Mouse (Mus musculus): ENCODE data around the gene Dop1b. TPM values are rescaled to one million over a fixed set of nuclear protein-coding genes. Genes with fewer than 3 reads are reported as not detected.

Dop1b gene
- polyA plus RNA-seq, 1 experiment: not detected

GRCm38 (mm10) chr16:93722476-93722875 is 10.8 kb downstream of the Dop1b start:
- WGBS: 67% methylated on average over 2 of the region's 2 CpGs
- no peaks in the 10 kb centered on the region; the same call in 1 of the 2 replicates for H3K4me1 ChIP-seq (ENCODE audit: control insufficient read depth, insufficient read depth, low read length)
- TF ChIP-seq CTCF (IDR thresholded peaks at IDR 0.05; ENCODE audit: insufficient read depth, low read depth, low read length): no peak
- no peak for TF ChIP-seq POLR2A (IDR thresholded peaks at IDR 0.05; ENCODE audit: insufficient read depth, low read depth, low read length)
- H3K27ac ChIP-seq (ENCODE audit: insufficient read depth, low read depth, low read length): no peak overlapping the region
- no peak overlapping the region for H3K4me3 ChIP-seq (ENCODE audit: insufficient read depth, low read depth, low read length)

- Histone ChIP-seq H3K4me1 (ENCODE audit: control insufficient read depth, insufficient read depth, low read length) (peaks cover 8% of the 10 kb centered on the region), H3K27ac (ENCODE audit: insufficient read depth, low read depth, low read length) (no peak overlapping the region), H3K4me3 (ENCODE audit: insufficient read depth, low read depth, low read length) (no peak overlapping the region)
- 88% methylated on average over 8 of the region's 8 CpGs for WGBS
- TF ChIP-seq CTCF (IDR thresholded peaks at IDR 0.05; ENCODE audit: insufficient read depth, low read depth, low read length): no peak
- no peak for TF ChIP-seq POLR2A (IDR thresholded peaks at IDR 0.05; ENCODE audit: insufficient read depth, low read depth, low read length)
Observed at GRCm38 (mm10) chr16:93725417-93726144, 13.9 kb downstream of the Dop1b start.

DNA sequence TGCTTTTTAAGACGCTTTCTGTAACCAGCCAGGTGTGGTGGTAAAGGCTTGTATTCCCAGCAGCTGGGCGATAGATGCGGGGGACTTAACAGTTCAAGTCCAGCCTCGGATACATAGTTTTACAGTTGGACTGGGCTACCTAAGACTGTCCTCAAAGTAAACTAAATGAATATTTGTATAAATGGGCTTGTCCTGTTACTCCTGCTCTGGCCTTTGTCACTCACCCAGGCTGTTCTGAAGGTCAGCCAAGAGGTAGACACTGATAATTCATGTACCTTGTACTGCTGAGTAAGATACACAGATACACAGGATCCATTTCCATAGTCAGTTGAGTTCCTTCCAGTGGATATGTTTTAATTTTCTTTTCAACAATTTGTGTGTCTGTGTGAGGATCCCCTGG is 14.5 kb downstream of the Dop1b start:
- Histone ChIP-seq H3K4me3 (ENCODE audit: insufficient read depth, low read depth, low read length) (no peak overlapping the region), H3K4me1 (ENCODE audit: control insufficient read depth, insufficient read depth, low read length) (peaks cover 10% of the 10 kb centered on the region), H3K27ac (ENCODE audit: insufficient read depth, low read depth, low read length) (no peak overlapping the region)
- WGBS: 93% methylated on average over 4 of the region's 4 CpGs
- TF ChIP-seq CTCF (IDR thresholded peaks at IDR 0.05; ENCODE audit: insufficient read depth, low read depth, low read length): no peak
- no peak for TF ChIP-seq POLR2A (IDR thresholded peaks at IDR 0.05; ENCODE audit: insufficient read depth, low read depth, low read length)

GRCm38 (mm10) chr16:93728676-93729075 is 17.0 kb downstream of the Dop1b start:
- 61% methylated on average over 9 of the region's 9 CpGs for WGBS
- Histone ChIP-seq H3K4me1 (ENCODE audit: control insufficient read depth, insufficient read depth, low read length) (peaks cover 13% of the 10 kb centered on the region), H3K27ac (ENCODE audit: insufficient read depth, low read depth, low read length) (no peak overlapping the region), H3K4me3 (ENCODE audit: insufficient read depth, low read depth, low read length) (no peak overlapping the region)
- no peak for TF ChIP-seq CTCF (IDR thresholded peaks at IDR 0.05; ENCODE audit: insufficient read depth, low read depth, low read length)
- no peak for TF ChIP-seq POLR2A (IDR thresholded peaks at IDR 0.05; ENCODE audit: insufficient read depth, low read depth, low read length)

DNA sequence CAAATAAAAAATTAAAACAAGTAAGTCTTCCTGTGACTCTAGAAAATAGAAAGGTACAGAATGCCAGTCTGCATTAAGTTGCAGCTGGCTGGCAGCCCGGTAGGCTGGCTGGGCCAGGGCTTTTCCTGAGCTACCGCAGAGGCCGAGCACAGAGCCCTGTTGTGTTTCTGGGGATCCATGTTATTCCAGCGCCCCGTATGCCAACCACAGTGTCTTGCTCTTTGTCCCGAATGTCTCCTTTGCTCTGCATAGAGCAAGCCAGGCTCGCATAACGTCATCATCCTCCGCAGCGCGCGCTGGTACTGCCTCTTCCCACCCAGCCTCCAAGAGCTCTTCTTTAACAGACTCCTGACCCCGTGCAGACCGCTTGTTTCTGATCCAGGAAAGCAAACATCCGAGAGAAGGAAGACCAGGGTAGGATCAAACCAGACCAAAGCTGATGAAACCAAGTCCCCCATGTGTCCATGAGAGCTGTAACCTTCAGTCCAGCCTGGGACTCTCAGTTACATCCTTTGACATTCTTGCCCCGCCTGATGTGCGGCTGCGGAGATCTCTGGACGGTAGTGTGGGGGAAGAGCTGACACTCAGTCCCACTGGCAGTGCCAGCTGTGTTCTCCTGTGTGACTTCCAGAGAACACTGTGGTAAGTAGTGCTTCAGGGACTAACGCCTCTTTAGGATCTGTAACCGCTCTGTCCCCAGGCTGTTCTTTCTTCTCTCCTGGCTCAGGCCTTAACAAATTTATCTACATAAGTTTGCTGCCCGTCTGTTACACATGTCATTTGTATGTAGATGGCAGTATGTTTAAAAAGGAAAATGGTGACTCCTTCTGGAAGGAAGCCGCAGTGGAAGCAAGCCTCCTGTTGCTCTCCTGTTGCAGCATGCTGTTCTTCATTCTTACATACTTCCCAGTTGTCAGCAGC is 18.4 kb downstream of the Dop1b start:
- Histone ChIP-seq H3K4me1 (ENCODE audit: control insufficient read depth, insufficient read depth, low read length) (peaks cover 13% of the 10 kb centered on the region), H3K27ac (ENCODE audit: insufficient read depth, low read depth, low read length) (peak overlapping the region; percentile 16; the same call in 1 of the 2 replicates), H3K4me3 (ENCODE audit: insufficient read depth, low read depth, low read length) (0 out of 2 replicates have a peak overlapping the region, but pooled peaks have one; percentile 0)
- 34% methylated on average over 23 of the region's 23 CpGs for WGBS
- TF ChIP-seq CTCF (IDR thresholded peaks at IDR 0.05; ENCODE audit: insufficient read depth, low read depth, low read length): no peak
- no peak for TF ChIP-seq POLR2A (IDR thresholded peaks at IDR 0.05; ENCODE audit: insufficient read depth, low read depth, low read length)

GRCm38 (mm10) chr16:93731310-93731709 is 19.6 kb downstream of the Dop1b start:
- peaks cover 13% of the 10 kb centered on the region for H3K4me1 ChIP-seq (ENCODE audit: control insufficient read depth, insufficient read depth, low read length)
- no peak overlapping the region for H3K4me3 ChIP-seq (ENCODE audit: insufficient read depth, low read depth, low read length)
- 97% methylated on average over 8 of the region's 8 CpGs for WGBS
- no peak overlapping the region for H3K27ac ChIP-seq (ENCODE audit: insufficient read depth, low read depth, low read length)
- TF ChIP-seq POLR2A (IDR thresholded peaks at IDR 0.05; ENCODE audit: insufficient read depth, low read depth, low read length) (no peak), CTCF (IDR thresholded peaks at IDR 0.05; ENCODE audit: insufficient read depth, low read depth, low read length) (no peak)

DNA sequence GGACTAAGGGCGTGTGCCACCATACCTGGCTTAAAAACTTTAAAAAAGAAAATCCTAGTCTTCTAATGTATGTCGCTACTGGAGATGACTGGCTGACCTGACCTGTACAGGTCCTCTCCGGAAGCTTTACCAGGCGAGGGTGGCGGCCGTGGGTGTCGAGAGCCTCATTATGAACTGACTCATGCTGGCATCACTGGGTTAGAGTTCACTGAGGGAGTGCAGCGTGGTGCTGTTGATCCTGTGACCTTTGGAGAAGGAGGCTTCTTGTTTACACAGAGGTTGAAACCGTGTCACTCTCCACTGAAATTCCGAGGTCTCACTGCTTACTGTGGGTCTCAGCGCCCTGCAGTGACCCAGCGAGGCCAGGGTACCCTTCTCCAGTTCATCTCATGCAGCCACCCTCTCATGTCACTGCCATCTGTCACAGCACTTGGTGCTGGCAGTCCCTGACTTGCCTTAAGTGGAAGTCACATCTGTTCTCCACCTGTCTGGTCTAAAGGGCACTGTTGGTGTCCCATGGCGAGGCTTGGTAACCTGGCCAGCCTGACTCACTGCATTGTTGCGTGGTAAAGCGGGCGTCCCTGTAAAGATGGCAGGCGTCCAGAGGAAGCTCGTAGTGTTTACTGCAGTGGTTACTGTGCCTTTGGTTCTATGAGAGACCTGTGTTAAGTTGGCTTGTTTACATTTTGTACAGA is 21.3 kb downstream of the Dop1b start:
- H3K4me3 ChIP-seq (ENCODE audit: insufficient read depth, low read depth, low read length): no peak overlapping the region
- WGBS: 86% methylated on average over 18 of the region's 18 CpGs
- H3K27ac ChIP-seq (ENCODE audit: insufficient read depth, low read depth, low read length): no peak overlapping the region
- peaks cover 13% of the 10 kb centered on the region for H3K4me1 ChIP-seq (ENCODE audit: control insufficient read depth, insufficient read depth, low read length)
- no peak for TF ChIP-seq POLR2A (IDR thresholded peaks at IDR 0.05; ENCODE audit: insufficient read depth, low read depth, low read length)
- TF ChIP-seq CTCF (IDR thresholded peaks at IDR 0.05; ENCODE audit: insufficient read depth, low read depth, low read length): no peak

- Histone ChIP-seq H3K27ac (ENCODE audit: insufficient read depth, low read depth, low read length) (no peak overlapping the region), H3K4me1 (ENCODE audit: control insufficient read depth, insufficient read depth, low read length) (no peaks in the 10 kb centered on the region), H3K4me3 (ENCODE audit: insufficient read depth, low read depth, low read length) (no peak overlapping the region)
- 86% methylated on average over 11 of the region's 11 CpGs for WGBS
- TF ChIP-seq POLR2A (IDR thresholded peaks at IDR 0.05; ENCODE audit: insufficient read depth, low read depth, low read length) (no peak), CTCF (IDR thresholded peaks at IDR 0.05; ENCODE audit: insufficient read depth, low read depth, low read length) (no peak)
Observed at GRCm38 (mm10) chr16:93739251-93739650, 27.5 kb downstream of the Dop1b start.

Measured in olfactory bulb, adult 2 months (tissue).